Mouse (Mus musculus) stomach, postnatal 0 days (tissue): ENCODE results near the gene Ambra1.

Experiments
- CTCF ChIP-seq: IDR thresholded peaks from 2 replicates; pipeline ENCODE4 v1.5.1; 2016; ENCODE audit warnings: antibody characterized with exemption, low read depth, mild to moderate bottlenecking, moderate library complexity
- EP300 ChIP-seq: optimal IDR thresholded peaks from 2 replicates; pipeline ENCODE3; 2016; ENCODE audit warnings: antibody characterized with exemption

GRCm38 (mm10) chr2:91932160-91932711, 202.3 kb downstream of the Ambra1 start, which contains the start of gene Mdk:
- TF ChIP-seq CTCF (no peak), EP300 (no peak)
